ENCODE assay signal across 9 mouse cellular contexts in the genomic region with DNA sequence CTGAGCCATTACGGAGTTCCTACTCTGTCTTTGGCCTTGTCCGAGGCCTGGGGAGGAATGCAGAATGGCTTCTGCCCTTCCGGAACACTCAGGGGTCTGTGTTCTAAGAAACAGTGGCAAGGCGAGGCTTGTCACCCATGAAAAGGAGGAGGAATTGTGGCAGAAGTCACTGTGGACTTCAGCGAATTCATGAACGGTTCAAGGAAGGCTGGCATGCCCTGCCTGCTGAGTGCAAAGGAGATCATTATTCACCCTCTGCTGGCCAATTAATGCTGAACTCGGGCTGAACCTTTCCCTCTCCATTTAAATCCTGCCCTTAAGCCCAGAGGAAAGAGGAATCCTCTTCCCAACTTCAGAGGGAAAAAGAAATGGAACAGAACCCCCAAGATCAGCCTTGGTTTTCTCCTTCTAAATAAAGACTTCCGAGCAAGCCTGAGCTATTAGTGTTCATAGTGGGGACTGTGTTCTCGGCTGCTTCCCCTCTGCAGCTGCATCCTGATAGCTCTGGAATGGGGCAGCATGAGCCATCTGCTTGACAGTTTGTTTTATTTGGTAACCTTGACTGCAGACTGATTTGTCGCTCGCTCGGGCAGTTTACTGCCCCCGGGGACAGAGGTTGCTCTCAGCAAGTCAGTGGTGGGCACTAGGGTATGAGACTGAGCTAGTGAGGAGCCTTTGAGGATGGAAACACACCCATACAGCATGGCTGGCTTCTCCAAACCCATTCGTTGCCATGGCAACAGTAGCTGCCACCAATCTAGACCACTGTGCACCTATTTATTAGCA.
A peak's percentile ranks its signal among the peaks of the same experiment; 100 is the strongest.
DNase-seq lines count a peak whose midpoint lies in the region; ATAC-seq lines count a peak whose summit lies in the region.
"Had no signal": no experiment of that assay in that cellular context is flagged by ENCODE, and none has a peak within 500 bp of the region (broad histone marks: within the 10 kb centered on the region; RNA-seq: fewer than 3 reads in every experiment).

No protein-coding gene starts in this region.

- DNase-seq in heart, postnatal 4 days, result peak; percentile 10
- no peak for DNase-seq in heart, embryonic 10.5 days (ENCODE audit: low spot score)
- peak; percentile 63 for DNase-seq in forebrain, embryonic 14.5 days (ENCODE audit: low spot score)
- DNase-seq in limb, embryonic 10.5 days (ENCODE audit: low spot score), result peak; percentile 47
- no peak for DNase-seq in ovary, postnatal 10 days (ENCODE audit: low spot score)
- no peak for DNase-seq in cerebellum, adult 11 months
- DNase-seq in heart, adult 9 months (ENCODE audit: low spot score in 2 of 2), result no peak

- H3K27ac ChIP-seq in heart, embryonic 10.5 days, result no peak overlapping the region
- peak overlapping the region; percentile 65; the same call in 1 of the 2 replicates for H3K27ac ChIP-seq in forebrain, embryonic 14.5 days (ENCODE audit: low read depth, low read length)
- H3K27ac ChIP-seq in limb, embryonic 10.5 days, result peak overlapping the region; percentile 26; the same call in 1 of the 2 replicates

- H3K4me1 ChIP-seq in heart, embryonic 10.5 days, result peaks cover 11% of the 10 kb centered on the region; the same call in 1 of the 2 replicates
- H3K4me1 ChIP-seq in forebrain, embryonic 14.5 days (ENCODE audit: control insufficient read depth, insufficient read depth, low read length), result peaks cover 12% of the 10 kb centered on the region
- peaks cover 16% of the 10 kb centered on the region for H3K4me1 ChIP-seq in limb, embryonic 10.5 days

- no peak overlapping the region for H3K4me3 ChIP-seq in heart, embryonic 10.5 days
- H3K4me3 ChIP-seq in forebrain, embryonic 14.5 days (ENCODE audit: low read depth, low read length), result no peak overlapping the region
- no peak overlapping the region for H3K4me3 ChIP-seq in limb, embryonic 10.5 days

- ATAC-seq in forebrain, embryonic 14.5 days, result peak; percentile 72
- ATAC-seq in neutrophil, adult 5-6 weeks (ENCODE audit: extremely low read depth, insufficient number of reproducible peaks, low FRiP score, poor library complexity, severe bottlenecking), result peak; percentile 39; the same call in 1 of the 2 replicates
- ATAC-seq: activated CD4-positive, CD25-positive, alpha-beta regulatory T cell, adult 4 months had no signal

- H3K27me3 ChIP-seq in heart, embryonic 10.5 days (ENCODE audit: insufficient read depth, poor library complexity, severe bottlenecking), result peaks cover 9% of the 10 kb centered on the region; the same call in 1 of the 2 replicates
- H3K27me3 ChIP-seq in forebrain, embryonic 14.5 days (replicated peaks; ENCODE audit: control insufficient read depth, insufficient read depth, low read length), result no peaks in the 10 kb centered on the region
- H3K27me3 ChIP-seq in limb, embryonic 10.5 days (ENCODE audit: low read depth, poor library complexity, severe bottlenecking), result no peaks in the 10 kb centered on the region

- no peak overlapping the region for H3K4me2 ChIP-seq in forebrain, embryonic 14.5 days (ENCODE audit: low read length)

- WGBS in heart, embryonic 10.5 days, result 41% methylated on average over 14 of the region's 14 CpGs
- WGBS in forebrain, embryonic 14.5 days, result 29% methylated on average over 14 of the region's 14 CpGs
- WGBS in limb, embryonic 10.5 days, result 39% methylated on average over 14 of the region's 14 CpGs

- H3K9me3 ChIP-seq in heart, embryonic 10.5 days, result peaks cover 4% of the 10 kb centered on the region; the same call in 1 of the 2 replicates
- H3K9me3 ChIP-seq in forebrain, embryonic 14.5 days (replicated peaks; ENCODE audit: control insufficient read depth, low read length), result no peaks in the 10 kb centered on the region
- no peaks in the 10 kb centered on the region for H3K9me3 ChIP-seq in limb, embryonic 10.5 days (replicated peaks)

- H3K9ac ChIP-seq in forebrain, embryonic 14.5 days (ENCODE audit: low read length), result peak overlapping the region; percentile 21; the same call in 1 of the 2 replicates

- H3K36me3 ChIP-seq in heart, embryonic 10.5 days, result 0 out of 2 replicates have a peak, but pooled peaks cover 4% of the 10 kb centered on the region
- H3K36me3 ChIP-seq in forebrain, embryonic 14.5 days (ENCODE audit: control insufficient read depth, insufficient read depth, low read length), result no peaks in the 10 kb centered on the region
- H3K36me3 ChIP-seq in limb, embryonic 10.5 days, result no peaks in the 10 kb centered on the region

Comparison
In these comparisons a context has a peak if more than half of its experiments do, and no peak if none do; other contexts are left out.
1. DNase-seq: peak in heart, postnatal 4 days (single experiment), forebrain, embryonic 14.5 days (single experiment) and limb, embryonic 10.5 days (single experiment); none in heart, embryonic 10.5 days (single experiment), ovary, postnatal 10 days (single experiment), cerebellum, adult 11 months (single experiment) and heart, adult 9 months (0 of 2).